8 mouse cellular contexts compared by ENCODE assay signal in the genomic region with DNA sequence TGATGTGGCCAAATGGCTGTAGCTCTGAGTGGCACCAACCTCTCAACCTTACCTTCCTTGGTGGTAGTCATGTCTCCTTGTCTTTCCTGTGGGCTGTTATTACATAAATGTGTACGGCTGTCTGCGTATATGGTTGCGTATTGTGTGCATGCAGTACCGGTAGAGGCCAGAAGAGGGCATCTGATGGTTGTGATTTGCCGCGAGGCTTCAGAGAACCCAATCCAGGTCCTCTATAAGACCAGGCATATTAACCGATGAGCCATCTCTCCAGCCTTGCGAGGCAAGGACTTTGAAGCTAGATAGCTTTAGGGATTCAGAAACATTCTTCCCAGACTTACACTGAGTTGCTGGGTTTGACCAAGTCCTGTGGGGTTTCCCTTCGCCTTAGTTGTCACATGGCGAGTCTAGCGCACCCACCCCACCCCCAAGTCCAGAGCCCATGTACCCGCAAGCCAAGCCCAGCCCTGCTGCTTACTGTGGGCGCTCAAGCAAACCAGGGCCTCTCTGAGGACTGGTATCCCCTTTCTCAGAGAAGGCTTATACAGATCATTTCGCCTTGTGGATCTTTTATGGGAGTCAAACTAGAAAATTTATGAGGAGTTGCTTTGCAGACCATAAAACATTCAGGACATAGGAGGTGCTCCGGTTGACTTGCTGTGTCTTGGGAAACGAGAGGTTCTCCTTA.
A peak's percentile ranks its signal among the peaks of the same experiment; 100 is the strongest.
DNase-seq lines count a peak whose midpoint lies in the region; ATAC-seq and TF ChIP-seq lines count a peak whose summit lies in the region.
"Had no signal": no experiment of that assay in that cellular context is flagged by ENCODE, and none has a peak within 500 bp of the region (broad histone marks: within the 10 kb centered on the region; RNA-seq: fewer than 3 reads in every experiment).

No protein-coding gene starts in this region.

- no peaks in the 10 kb centered on the region for H3K9me3 ChIP-seq in midbrain, postnatal 0 days (ENCODE audit: low read length)
- peaks cover 4% of the 10 kb centered on the region; the same call in 1 of the 2 replicates for H3K9me3 ChIP-seq in midbrain, embryonic 10.5 days (replicated peaks)

- H3K4me1 ChIP-seq in midbrain, postnatal 0 days (ENCODE audit: insufficient read depth, low read length), result no peaks in the 10 kb centered on the region
- no peaks in the 10 kb centered on the region for H3K4me1 ChIP-seq in midbrain, embryonic 10.5 days
- no peaks in the 10 kb centered on the region for H3K4me1 ChIP-seq in bone marrow macrophage, adult 2 months (ENCODE audit: control insufficient read depth, insufficient read depth, low read length)

- 86% methylated on average over 16 of the region's 16 CpGs for WGBS in midbrain, postnatal 0 days
- WGBS in midbrain, embryonic 10.5 days, result 85% methylated on average over 16 of the region's 16 CpGs

- no peak overlapping the region for H3K4me2 ChIP-seq in midbrain, postnatal 0 days (ENCODE audit: low read depth, low read length, poor library complexity, severe bottlenecking)

- DNase-seq in midbrain, postnatal 0 days (ENCODE audit: low spot score), result no peak
- DNase-seq in midbrain, embryonic 10.5 days (ENCODE audit: low spot score), result no peak
- DNase-seq in kidney, postnatal 10 days, result peak; percentile 65
- DNase-seq in testis, postnatal 10 days (ENCODE audit: low spot score), result peak; percentile 63
- no peak for DNase-seq in adrenal gland, adult (ENCODE audit: inconsistent age in 2 of 2, low spot score in 1 of 2)
- DNase-seq in layer of hippocampus, adult 9-11 months, result no peak
- DNase-seq: thymus, adult 2 months had no signal

- ATAC-seq in midbrain, postnatal 0 days (ENCODE audit: low FRiP score), result no peak

- H3K27ac ChIP-seq in midbrain, postnatal 0 days (ENCODE audit: low read depth, low read length), result no peak overlapping the region
- no peak overlapping the region for H3K27ac ChIP-seq in midbrain, embryonic 10.5 days (replicated peaks)
- no peak overlapping the region for H3K27ac ChIP-seq in bone marrow macrophage, adult 2 months (ENCODE audit: insufficient read depth, low read depth, low read length)

- H3K9ac ChIP-seq in midbrain, postnatal 0 days (replicated peaks; ENCODE audit: low read length, poor library complexity, severe bottlenecking), result no peak overlapping the region

- TF ChIP-seq CTCF in midbrain, postnatal 0 days (IDR thresholded peaks at IDR 0.05), result peak; percentile 60
- TF ChIP-seq CTCF in bone marrow macrophage, adult 2 months (IDR thresholded peaks at IDR 0.05; ENCODE audit: low read depth, low read length), result peak; percentile 53

- H3K27me3 ChIP-seq in midbrain, postnatal 0 days (ENCODE audit: insufficient read depth, low read length), result no peaks in the 10 kb centered on the region
- no peaks in the 10 kb centered on the region for H3K27me3 ChIP-seq in midbrain, embryonic 10.5 days (ENCODE audit: low read depth, poor library complexity, severe bottlenecking)

- no peak overlapping the region for H3K4me3 ChIP-seq in midbrain, postnatal 0 days (ENCODE audit: low read depth, low read length)
- no peak overlapping the region for H3K4me3 ChIP-seq in midbrain, embryonic 10.5 days
- H3K4me3 ChIP-seq in bone marrow macrophage, adult 2 months (ENCODE audit: insufficient read depth, low read length), result no peak overlapping the region

- TF ChIP-seq POLR2A in bone marrow macrophage, adult 2 months (IDR thresholded peaks at IDR 0.05; ENCODE audit: borderline replicate concordance, low read depth, low read length), result no peak

- no peaks in the 10 kb centered on the region for H3K36me3 ChIP-seq in midbrain, postnatal 0 days (ENCODE audit: insufficient read depth, low read length)
- no peaks in the 10 kb centered on the region for H3K36me3 ChIP-seq in midbrain, embryonic 10.5 days

Comparison
In these comparisons a context has a peak if more than half of its experiments do, and no peak if none do; other contexts are left out.
1. DNase-seq: peak in kidney, postnatal 10 days (single experiment) and testis, postnatal 10 days (single experiment); none in midbrain, postnatal 0 days (single experiment), midbrain, embryonic 10.5 days (single experiment), adrenal gland, adult (0 of 2) and layer of hippocampus, adult 9-11 months (single experiment).